Mouse (Mus musculus) brain, embryonic 14.5 days (tissue): ENCODE data around the gene Tubgcp3.

Source experiments
- CTCF ChIP-seq: fragments of 200-500 bp; IDR thresholded peaks from 2 replicates; pipeline ENCODE4 v1.5.1; 2012; ENCODE audit warnings: inconsistent platforms, mild to moderate bottlenecking, moderate library complexity, borderline replicate concordance; ENCODE audit not compliant: insufficient read depth, insufficient read length; ENCODE audit errors: extremely low read depth
- POLR2A ChIP-seq: fragments of 200-500 bp; IDR thresholded peaks from 2 replicates; pipeline ENCODE4 v1.6.1; 2012; ENCODE audit warnings: mild to moderate bottlenecking, inconsistent platforms, borderline replicate concordance; ENCODE audit not compliant: poor library complexity, insufficient read depth, insufficient read length, severe bottlenecking; ENCODE audit errors: extremely low read depth

DNA sequence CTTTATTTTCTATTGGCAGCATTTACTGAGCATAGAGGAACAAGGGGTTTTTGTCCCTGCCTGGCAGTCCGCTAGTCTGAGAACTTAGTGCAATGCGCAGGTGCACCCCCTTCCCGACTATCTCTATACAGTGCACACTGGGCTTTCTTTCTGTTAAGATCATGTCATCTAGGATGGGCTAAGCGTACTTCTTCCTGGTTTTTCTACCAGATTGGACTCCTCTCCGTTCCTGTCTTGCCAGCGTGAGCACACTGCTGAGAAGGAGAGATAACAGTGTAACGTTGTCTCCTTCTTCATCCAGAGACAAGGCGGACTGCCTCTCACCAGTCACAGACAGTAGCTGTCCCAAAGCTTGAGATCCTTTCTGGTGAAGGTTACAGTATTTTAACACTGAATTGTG, 27.7 kb downstream of the Tubgcp3 start:
- TF ChIP-seq POLR2A (no peak), CTCF (no peak)
